Mouse (Mus musculus) fibroblast of lung, adult 2 months (primary cell): ENCODE measurements at regions not wholly inside any gene's neighbourhood (a gene's known extent, or its start where the extent isn't known, plus 50 kb on each side); places are given as distances from the start of the nearest gene placed in this dataset.
A peak's percentile ranks its signal among the peaks of the same experiment; 100 is the strongest.

Experiments used
- DNase-seq: peaks from one replicate; pipeline ENCODE4 v3.0.0-alpha.2; 2011; ENCODE audit warnings: low read depth

GRCm38 (mm10) chr13:78405071-78405470 lies 205.5 kb upstream of the Nr2f1 start:
- DNase-seq: peak; percentile 46

- DNase-seq: no peak
These were observed 184.2 kb upstream of the Nr2f1 start for GRCm38 (mm10) chr13:78383761-78384160.

GRCm38 (mm10) chr13:78361236-78361635 lies 161.7 kb upstream of the Nr2f1 start:
- no peak for DNase-seq

GRCm38 (mm10) chr13:78348830-78349229 lies 149.3 kb upstream of the Nr2f1 start:
- DNase-seq: no peak

GRCm38 (mm10) chr13:78324443-78325206 lies 125.1 kb upstream of the Nr2f1 start:
- DNase-seq: no peak

GRCm38 (mm10) chr13:78323183-78323582 lies 123.6 kb upstream of the Nr2f1 start:
- peak; percentile 21 for DNase-seq

GRCm38 (mm10) chr13:78318434-78318833 lies 118.9 kb upstream of the Nr2f1 start:
- no peak for DNase-seq

- no peak for DNase-seq
These were observed 111.3 kb upstream of the Nr2f1 start for GRCm38 (mm10) chr13:78310837-78311236.
